Mouse (Mus musculus): ENCODE results near the gene Stpg1.

DNA sequence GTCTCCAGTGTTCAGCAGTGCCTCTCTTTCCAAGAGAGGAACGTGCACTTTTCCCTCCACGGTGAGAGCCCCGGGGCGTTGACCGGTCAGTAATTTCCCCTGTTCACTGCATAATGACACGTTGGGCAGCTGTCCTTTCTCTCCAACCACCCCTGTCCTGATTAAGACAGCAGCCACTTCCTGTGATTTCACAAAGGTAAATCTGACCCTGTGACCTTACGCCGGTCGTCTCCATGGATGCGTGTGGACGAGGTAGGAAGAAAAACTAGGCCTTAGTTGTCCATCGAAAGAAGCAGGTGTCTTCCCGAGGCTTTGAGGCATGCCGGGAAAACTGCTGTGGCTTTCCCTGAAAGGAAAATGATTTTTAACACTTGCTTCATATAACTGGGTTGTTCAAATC lies 20.3 kb downstream of the Stpg1 start:
- TF ChIP-seq CTCF (IDR thresholded peaks at IDR 0.05; ENCODE audit: low read depth) (no peak), EP300 (IDR thresholded peaks at IDR 0.05; ENCODE audit: low read depth) (no peak)
